Mouse (Mus musculus) left cerebral cortex, adult 18-20 months (tissue): ENCODE data around the gene Exo5. TPM values are rescaled to one million over a fixed set of nuclear protein-coding genes. Genes with fewer than 3 reads are reported as not detected.

Source experiments
- DNase-seq, 2 experiments: peaks; one replicate each; pipeline ENCODE4 v3.0.0; 2021 to 2022; ENCODE audit warnings: low spot score in 2 of 2, mixed read lengths in 1 of 2
- long read RNA-seq, 2 experiments: library from polyadenylated mRNA; stranded (forward); transcript quantifications; one replicate each; pipeline ENCODE4 v2.0.0; 2021
- total RNA-seq, 2 experiments: library from RNA; stranded (reverse); gene quantifications; 2 replicates each; pipeline ENCODE4 v1.2.3; 2021

The Exo5 gene
- 10 to 100 TPM; 12.7 to 15.0 TPM for total RNA-seq
- long read RNA-seq, experiment 1, transcript Exo5-201 (2 exons, 1,996 nt), result major isoform, 10 of 13 reads
- long read RNA-seq, experiment 1, partial matches to known transcripts, result 0 of 13 reads
- long read RNA-seq, experiment 1, other reads (novel, unspliced or antisense), result 3 of 13 reads
- long read RNA-seq, experiment 2, transcript Exo5-201 (2 exons, 1,996 nt), result major isoform, 5 of 7 reads
- long read RNA-seq, experiment 2, partial matches to known transcripts, result 0 of 7 reads
- long read RNA-seq, experiment 2, other reads (novel, unspliced or antisense), result 2 of 7 reads

DNA sequence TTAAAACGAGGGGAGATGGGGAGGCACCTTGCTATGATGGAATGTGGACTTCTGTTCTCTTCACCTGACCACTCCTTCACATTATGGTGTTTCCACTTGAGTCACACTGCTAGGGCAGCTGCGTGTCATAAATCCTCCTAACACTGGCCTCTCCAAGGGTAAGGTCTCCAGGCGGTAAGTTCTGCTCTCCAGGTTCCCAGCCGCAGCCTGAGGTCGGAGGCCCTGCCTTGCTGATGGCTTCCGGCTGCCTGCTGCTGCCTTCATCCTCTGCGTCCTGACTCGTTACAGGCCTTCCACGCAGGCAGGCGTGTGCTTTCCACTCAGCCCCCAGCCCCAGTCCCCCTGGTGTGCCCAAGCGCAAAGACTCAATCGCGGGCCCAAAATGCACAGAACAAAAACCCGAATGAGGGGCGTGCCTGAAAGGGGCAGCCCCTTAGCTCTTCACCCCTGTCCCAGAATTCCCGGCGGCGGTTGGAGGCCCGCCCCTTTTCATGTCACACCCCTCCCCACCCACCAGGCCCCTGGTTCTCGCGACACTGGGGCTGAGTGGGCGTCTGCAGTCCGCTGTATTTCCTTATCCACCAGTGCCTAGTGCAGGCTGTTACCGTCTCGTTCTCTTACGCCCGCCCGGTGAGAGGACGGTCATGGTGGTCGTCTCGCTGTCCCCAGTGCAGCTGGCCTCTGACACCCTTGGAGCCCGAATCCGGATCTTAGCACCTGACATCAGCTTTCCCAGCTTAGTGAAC, at the start of gene Exo5:
Exo5 (minus strand) TSS at position 464 of the 746 bp plus-strand sequence.
- DNase-seq, result peak; percentile 83 to 89

DNA sequence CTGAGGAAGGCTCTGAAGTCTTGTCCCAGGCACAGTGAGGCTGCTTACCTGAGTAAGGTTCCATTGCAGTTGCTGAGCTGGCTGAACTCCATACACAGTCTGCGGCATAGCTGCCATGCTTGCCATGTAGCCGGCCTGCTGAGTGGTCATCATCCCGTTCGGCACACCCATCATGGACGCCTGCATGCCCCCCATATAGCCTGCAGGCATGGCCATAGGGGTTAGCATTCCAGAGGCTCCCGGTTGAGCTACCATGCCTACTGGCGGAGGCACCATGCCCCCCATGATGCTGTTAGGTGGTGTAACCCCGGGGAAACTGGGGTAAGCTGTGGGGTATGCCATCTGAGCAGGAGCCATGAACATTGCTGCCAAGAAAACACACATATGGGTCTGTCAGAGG, 47.0 kb upstream of the Exo5 start:
- no peak for DNase-seq

DNA sequence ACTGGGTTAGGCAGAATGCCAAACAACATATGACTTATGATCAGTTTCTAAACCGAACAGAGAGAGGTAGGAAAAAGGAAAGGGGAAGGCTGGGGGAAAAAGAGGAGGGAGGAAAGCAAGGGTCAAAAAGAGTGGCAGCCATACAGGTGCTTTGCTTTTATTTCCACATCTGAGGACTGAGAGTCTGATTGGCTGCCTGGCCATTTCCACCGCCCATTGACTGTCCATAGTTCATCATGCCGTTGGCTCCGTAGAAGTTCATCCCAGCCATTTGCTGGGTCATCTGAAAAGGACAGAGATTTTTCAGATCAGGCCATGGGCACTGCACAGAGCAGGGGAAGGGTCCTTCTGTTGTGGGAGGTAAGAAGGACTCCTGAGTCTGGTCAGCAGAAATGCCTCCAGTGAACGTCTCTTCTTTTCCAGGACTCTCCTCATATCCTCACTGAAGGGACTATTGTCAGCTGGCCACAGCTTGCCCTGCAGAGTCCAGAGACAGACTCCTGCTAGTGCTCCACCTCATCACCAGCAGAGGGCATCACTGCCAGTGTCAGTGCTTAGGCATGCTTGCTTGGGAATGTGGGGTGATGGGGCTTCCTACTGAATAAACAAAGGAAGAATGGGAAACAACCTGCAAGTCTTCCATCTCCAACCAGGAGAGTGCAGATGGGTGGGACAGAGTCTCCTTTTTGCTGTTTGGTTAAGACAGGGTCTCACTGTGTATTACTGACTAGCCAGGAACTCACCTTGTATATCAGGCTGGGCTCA, 44.7 kb upstream of the Exo5 start:
- DNase-seq, result peak; percentile 47 to 50

DNA sequence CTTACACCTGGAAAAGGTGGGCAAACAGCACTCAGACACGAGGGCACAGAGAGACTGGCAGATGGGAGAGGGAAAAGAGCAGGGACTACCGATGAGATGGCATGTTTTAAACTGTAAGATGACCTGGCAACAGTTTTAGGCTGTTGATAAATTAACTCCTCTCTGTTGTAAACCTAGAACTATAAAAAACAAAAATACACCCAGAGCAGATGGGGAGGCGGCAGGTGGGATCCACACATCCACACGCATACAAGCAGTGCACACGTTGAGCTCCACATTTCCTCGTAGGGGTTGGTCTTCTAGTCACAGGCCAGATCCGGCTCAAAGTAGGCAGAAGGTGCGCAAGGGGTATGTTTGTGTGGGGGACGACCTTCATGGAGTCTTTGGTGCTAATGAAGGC, 43.7 kb upstream of the Exo5 start:
- DNase-seq, result no peak

DNA sequence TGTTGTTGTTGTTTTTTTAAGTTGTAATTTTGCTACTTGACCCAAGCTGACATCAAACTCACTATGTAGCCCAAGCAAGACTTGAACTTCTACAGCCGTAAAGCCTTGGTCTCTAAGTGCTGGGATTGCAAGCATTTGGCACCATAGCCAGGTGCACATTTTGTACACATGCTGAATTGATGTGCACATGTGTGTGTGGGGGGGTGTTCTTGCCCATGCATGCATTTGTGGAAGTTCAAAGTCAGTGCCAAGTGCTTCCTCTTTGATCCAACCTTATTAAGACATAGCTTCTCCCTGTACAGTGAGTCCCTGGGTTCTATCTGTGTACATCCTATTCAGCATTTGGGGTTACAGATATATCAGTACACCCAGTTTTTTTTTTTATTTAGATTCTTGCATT, 30.8 kb upstream of the Exo5 start:
- DNase-seq, result no peak

DNA sequence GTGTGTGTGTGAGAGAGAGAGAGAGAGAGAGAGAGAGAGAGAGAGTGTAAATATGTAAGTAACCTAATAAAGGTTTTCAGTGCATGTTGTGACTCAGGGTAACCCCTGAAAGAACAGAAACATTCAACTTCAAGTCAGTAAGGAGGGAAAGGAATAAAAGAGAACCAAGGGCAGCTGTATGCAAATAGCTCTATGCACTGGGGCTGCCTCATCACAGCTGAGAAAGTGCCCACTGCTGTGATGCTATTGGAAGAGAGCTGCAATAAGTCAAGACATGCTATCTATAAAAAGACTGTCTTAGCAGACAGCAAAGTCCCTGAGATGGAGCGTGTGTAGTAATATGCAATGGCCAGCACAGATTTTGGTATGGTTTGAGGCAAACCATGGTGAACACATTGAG, 28.9 kb upstream of the Exo5 start:
- DNase-seq, result no peak

DNA sequence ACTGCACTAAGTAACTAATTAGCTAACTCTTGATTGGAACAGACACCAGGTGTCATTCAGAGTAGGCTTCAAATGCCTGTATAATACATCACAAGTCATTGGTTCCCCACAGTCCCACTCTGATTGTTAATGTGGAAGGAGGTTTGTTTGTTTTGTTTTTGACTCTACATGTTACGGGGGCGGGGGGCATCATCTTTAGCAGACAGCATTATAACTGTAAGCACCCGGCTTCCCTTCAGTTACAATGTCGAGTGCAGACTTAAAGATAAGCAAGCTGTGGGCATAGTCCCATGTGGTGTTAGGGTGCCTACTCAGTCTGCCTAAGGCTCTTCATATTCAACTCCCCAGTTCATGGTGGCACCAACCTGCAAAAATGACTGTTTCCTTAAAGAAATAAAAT, 28.2 kb upstream of the Exo5 start:
- no peak for DNase-seq

DNA sequence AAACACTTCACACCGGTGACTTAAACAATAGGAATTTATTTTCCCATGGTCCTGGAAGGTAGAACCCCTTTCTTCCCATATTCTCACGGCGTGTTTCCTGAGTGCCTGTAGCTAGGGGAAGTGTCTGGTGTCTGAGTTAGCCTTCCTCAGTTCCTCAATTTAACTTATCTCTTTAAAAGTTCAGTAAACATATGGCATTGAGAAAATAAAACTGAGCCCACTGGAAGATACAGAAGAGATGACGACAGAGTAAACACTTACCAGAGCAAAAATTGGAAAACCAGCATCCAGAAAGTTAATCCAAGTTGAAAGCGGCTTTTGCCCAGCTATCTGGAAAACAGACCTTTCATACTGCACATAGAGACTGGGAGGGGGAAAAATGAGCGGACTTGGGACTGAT, 27.3 kb upstream of the Exo5 start:
- no peak for DNase-seq

DNA sequence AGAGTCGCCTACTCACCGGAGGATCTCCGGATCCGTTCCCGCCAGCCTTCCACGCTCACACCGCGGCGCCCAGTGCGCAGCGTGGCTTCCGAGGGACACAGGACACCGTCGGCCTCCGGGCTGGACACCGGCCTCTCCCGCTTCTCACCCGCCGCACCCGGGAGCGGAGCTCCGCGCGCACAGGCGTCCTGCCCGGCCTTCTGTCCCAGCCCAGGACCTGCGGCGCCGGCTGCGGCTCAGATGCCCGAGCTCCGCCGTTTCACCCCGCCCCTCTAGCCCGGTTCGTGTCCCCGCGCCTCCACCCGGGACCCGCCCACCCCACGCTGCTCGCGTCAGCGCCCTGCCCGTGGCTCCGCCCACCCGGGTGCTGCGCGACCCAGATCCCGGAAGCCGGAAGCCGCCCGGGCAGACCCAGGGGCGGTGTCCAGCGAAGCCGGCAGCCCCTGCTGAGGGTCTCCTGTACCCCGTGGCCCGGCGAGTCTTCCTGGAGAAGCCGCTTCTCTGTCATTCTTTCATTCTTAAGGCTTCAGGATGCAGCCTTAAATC, 26.7 kb upstream of the Exo5 start, which contains the start of gene Zfp69:
Zfp69 (minus strand) TSS at position 272 of the 546 bp plus-strand sequence.
- DNase-seq, result peak; percentile 80 to 86

DNA sequence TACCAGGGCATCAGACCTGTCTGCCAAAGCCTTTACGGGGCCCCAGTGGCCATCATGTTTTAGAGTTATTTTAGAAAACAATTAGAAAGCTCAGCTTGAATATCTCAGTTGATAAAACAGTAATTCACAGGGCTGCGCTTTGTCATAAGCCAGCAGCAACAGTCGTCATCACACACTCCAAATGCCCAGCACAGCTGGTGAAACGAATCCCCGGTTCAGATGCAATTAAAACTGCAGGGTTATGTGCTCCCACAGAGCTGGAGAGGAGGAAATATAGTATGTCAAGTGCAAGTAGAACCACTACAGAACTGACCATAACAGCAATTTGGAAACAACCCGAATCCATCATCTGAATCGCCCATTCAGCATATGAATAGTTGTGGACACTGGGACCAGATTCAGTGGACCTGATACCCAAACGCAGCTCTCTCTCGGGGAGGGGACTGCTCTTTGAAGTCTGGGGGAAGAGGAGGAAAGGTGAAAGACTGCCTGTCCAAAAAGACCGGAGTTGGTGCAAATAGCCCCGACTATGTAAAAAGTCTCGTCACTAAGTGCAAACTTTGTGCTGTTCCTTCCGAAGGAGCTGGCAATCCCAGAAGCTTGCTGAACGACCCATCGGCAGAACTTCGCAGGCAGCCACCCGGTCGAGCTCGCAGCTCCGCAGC, 26.1 kb upstream of the Exo5 start:
- no peak for DNase-seq

DNA sequence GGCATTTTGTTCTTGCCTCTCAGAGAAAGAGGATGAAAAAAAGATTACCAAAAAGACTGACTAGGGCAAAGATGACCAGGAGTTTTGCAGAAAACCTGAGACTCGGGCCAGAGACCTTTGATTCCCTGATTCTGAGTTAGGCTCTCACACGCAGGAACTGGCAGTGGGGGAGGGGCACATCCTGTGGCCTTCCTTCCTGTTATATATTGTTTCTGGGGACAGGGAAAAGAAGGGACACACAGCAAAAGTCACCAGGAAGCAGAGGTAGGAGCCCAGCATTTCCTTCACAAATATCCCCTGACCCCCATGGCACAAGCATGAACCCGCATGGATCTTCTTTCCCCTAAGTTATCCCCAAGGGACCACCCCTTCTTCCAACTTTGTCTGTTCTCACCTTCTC, 24.1 kb upstream of the Exo5 start:
- no peak for DNase-seq

DNA sequence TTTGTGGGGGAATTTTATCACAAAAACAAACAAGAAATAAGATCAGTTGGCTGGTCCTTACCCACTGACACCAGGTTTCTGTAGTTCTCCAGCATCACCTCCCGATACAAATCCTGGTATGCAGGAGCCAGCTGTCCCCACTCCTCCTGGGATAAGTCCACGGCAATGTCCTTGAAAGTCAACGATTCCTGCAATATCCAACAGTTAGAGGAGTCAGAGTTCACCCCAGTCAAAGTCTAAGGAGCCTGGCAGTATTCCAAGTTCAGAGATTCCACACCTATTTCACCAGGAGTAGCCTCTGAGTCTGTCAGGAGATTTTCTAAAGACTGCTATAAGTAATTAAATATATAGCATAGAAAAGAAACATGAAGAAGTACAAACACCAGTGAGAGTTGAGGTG, 10.2 kb upstream of the Exo5 start:
- no peak for DNase-seq

DNA sequence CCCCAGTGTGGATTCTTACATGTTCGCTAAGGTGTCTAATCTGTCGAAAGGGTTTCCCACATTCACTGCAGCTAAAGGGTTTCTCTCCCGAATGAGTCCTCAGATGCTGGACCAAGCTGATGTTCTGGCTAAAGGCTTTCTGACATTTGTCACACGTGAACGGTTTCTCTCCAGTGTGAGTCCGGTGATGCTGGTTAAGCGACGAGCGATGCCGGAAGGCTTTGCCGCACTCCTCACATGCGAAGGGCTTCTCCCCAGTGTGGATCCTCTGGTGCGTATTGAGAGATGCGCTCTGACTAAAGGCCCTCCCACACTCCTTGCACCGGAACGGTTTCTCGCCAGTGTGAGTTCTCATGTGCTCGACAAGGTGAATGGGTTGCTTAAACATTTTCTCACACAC, 5.9 kb upstream of the Exo5 start:
- no peak for DNase-seq

DNA sequence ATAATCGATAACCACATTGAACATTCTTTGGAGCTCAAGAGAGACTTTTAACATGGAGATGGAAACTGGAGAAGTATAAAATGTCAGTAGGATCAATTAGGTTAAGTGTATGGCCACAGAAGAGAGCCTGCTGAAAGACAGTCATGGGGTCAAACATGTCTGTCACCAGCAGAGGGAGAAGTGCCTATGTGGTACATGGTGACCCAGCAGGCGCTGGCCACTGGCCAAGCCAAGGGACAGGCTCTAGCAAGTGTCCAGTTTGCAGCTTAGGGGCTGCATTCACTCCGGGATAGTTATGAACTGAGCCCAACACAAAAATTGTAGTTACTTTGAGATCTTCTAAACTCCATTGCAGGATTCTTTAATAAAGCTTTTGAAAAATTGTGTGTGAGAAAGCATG, 3.9 kb upstream of the Exo5 start:
- no peak for DNase-seq

DNA sequence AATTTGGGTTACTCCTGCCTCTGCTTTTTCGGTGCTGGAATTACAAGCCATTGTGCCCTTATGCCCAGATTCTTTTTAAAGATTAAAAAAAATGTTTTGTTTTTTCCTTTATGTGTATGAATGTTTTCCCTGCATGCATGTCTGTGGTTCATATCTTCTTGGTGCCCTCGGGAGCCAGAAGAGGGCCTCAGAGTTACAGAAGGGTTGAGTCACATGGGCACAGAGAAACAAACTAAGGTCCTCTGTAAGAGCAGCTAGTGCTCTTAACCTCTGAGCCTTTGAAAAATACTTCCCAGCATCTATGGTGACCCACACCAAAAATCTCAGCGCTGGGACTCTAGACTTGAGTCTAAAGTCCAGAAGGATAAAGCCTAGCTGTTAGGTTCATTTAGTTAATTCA, 569 bp upstream of the Exo5 start:
- no peak for DNase-seq

DNA sequence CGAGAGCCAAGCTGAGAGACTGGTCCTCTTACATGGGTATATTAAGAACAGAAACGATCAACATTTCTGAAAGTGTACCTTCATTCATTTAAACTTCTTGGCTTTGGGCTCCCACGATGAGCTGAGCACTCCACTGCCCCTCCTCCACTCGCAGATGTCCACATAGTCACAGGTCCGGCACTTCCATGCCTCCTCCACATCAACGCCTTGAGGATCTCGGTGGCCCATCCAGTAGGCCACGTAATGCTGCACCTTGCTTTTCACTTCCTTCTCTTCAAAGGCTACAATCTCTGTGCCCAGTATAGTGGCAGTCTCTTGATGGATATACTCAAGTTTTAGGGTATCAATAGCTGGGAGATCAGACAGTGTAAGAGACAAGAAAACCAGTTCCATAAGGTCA, 3.4 kb downstream of the Exo5 start:
- no peak for DNase-seq

DNA sequence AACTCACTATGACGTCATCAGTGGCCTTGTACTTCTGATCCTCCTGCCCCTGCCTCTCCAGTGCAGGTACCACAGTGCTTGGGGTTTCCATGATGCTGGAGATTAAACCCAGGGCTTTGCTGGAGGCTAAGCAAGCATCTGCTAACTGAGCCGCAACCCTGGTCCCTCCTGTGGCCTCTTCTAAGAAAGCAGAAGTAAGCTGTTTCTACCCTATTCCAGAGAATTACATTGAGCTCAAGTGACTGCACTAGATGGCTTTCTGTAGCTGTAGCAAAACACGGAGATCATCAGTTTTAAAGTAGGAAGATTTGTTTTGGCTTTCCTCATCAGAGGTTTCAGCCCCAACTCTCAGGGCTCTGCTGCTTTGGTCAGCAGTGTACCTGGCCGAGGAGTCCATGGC, 10.3 kb downstream of the Exo5 start:
- no peak for DNase-seq

DNA sequence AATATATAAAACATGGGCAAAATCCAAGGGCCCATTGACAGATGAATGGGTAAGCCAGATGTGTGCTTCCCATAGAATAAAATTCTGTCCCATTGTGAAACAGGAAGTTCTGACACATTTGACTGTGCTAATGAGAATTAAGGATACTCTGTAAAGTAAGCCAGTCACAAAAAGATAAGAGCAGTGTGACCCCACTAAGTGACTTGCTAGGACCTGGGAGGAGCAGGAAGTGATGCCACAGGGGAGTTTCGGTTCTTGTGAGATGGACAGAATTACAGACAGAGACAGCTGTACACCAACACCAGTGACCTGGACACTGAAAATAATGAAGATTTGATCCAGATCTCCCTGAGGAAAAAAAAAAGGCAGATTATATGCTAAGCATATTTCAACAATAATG, 11.0 kb downstream of the Exo5 start:
- DNase-seq, result no peak

DNA sequence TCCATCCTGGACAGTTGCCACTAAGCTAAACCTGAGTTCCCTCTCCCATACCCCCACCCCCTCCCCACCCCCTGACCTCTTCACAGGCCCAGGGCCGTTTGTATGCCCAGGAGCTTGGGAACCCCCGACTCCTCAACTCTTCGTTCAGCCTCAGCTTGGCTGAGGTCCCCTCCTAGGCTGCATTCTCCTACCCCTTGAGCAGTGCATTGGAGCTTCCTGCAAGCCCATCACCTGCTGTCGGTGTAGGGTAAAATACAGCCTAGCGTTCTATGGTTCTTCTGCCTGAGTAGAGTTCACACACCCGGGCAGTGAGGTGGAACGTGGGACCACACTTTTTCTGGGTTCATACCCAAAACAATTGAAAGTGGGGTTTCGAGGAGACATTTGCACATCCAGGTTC, 11.4 kb downstream of the Exo5 start:
- DNase-seq, result no peak

DNA sequence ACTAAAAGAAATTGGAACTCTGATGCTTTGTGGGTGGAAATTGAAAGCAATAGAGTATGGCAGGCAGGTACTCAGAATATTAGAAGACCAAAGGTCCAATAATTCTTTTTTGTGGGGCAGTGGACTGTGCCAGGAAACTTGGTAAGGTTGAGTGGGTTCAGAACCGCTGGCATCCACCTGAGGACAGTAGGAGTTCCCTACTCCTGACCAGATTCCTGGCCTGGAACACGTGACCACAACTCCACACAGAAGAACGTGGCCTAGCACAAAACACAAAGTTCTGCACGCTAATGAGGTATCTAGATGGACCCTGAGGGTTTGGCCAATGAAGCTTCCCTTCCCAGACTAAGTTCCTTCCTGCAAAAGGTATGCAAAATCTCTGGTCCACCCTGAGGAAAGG, 12.0 kb downstream of the Exo5 start:
- no peak for DNase-seq

DNA sequence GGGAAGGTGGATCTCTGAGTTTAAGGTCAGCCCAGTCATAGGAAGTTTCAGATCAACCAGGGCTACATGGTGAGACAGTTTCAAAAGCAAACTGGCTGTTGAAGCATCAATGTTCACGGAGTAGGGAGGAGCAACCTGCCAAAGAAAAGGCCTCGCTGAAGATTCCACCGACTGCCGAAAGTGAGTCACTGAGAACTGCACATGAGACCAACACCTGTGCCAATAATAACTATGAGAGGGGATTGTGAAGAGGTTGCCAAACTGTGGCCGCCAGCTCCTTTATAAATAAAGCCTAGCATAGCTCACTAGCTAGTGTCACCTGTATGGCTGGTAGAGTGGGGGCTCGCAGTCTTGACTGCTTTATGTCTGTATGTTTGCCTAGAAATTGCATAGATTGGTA, 13.7 kb downstream of the Exo5 start:
- no peak for DNase-seq
